In the genomic region with DNA sequence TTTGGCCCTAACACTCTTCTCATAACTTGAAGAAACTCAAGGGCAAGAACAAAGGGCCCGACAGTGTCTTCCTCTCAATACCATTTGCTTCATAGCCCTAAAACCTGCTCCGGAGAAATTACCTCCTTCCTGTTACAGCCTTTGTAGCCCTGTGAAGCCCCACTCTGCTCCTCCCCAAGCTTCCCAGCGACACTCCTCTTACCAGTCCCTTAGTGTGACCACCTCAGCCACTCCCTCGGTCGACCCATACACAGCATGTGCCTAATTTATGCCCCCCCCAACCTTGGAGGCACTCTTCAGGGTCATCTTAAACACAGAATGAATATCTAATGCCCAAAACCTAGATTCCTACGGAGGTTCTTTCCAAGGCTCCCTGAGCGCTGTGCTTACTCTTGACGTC, we compare ENCODE assay signal across 8 mouse cellular contexts. TPM values are rescaled to one million over a fixed set of nuclear protein-coding genes. Genes with fewer than 3 reads are reported as not detected.
A peak's percentile ranks its signal among the peaks of the same experiment; 100 is the strongest.
DNase-seq lines count a peak whose midpoint lies in the region; ATAC-seq and TF ChIP-seq lines count a peak whose summit lies in the region.

No protein-coding gene starts in this region.

- H3K27ac ChIP-seq in heart, embryonic 12.5 days (ENCODE audit: poor library complexity, severe bottlenecking): peak overlapping the region; percentile 91
- peak overlapping the region; percentile 91 for H3K27ac ChIP-seq in embryonic facial prominence, embryonic 15.5 days (replicated peaks)
- H3K27ac ChIP-seq in intestine, postnatal 0 days (ENCODE audit: low read depth, low read length): peak overlapping the region; percentile 95
- H3K27ac ChIP-seq in midbrain, embryonic 16.5 days (ENCODE audit: low read length): no peak overlapping the region

- whole genome bisulfite sequencing in heart, embryonic 12.5 days: 10% methylated on average over 8 of the region's 8 CpGs
- WGBS in embryonic facial prominence, embryonic 15.5 days: 16% methylated on average over 8 of the region's 8 CpGs
- WGBS in intestine, postnatal 0 days: 13% methylated on average over 8 of the region's 8 CpGs
- WGBS in midbrain, embryonic 16.5 days: 30% methylated on average over 8 of the region's 8 CpGs

- no peak for ATAC-seq in heart, embryonic 12.5 days (ENCODE audit: insufficient number of reproducible peaks, low FRiP score)
- ATAC-seq in embryonic facial prominence, embryonic 15.5 days (ENCODE audit: insufficient number of reproducible peaks, low FRiP score, low TSS enrichment, low read depth): no peak
- ATAC-seq in intestine, postnatal 0 days: no peak
- no peak for ATAC-seq in midbrain, embryonic 16.5 days

- peak overlapping the region; percentile 87 for H3K9ac ChIP-seq in heart, embryonic 12.5 days
- H3K9ac ChIP-seq in embryonic facial prominence, embryonic 15.5 days: peak overlapping the region; percentile 57
- H3K9ac ChIP-seq in intestine, postnatal 0 days (ENCODE audit: low read depth, low read length): peak overlapping the region; percentile 90
- H3K9ac ChIP-seq in midbrain, embryonic 16.5 days (ENCODE audit: low read depth, low read length): no peak overlapping the region

- H3K9me3 ChIP-seq in heart, embryonic 12.5 days (replicated peaks): no peaks in the 10 kb centered on the region
- no peaks in the 10 kb centered on the region for H3K9me3 ChIP-seq in embryonic facial prominence, embryonic 15.5 days (replicated peaks)
- no peaks in the 10 kb centered on the region for H3K9me3 ChIP-seq in intestine, postnatal 0 days (ENCODE audit: control insufficient read depth)
- no peaks in the 10 kb centered on the region for H3K9me3 ChIP-seq in midbrain, embryonic 16.5 days (replicated peaks; ENCODE audit: control insufficient read depth, low read length, poor library complexity, severe bottlenecking)

- peaks cover 44% of the 10 kb centered on the region for H3K4me1 ChIP-seq in heart, embryonic 12.5 days (replicated peaks)
- peaks cover 61% of the 10 kb centered on the region for H3K4me1 ChIP-seq in embryonic facial prominence, embryonic 15.5 days
- 0 out of 2 replicates have a peak, but pooled peaks cover 4% of the 10 kb centered on the region for H3K4me1 ChIP-seq in intestine, postnatal 0 days (replicated peaks; ENCODE audit: control insufficient read depth, insufficient read depth, low read length)
- H3K4me1 ChIP-seq in midbrain, embryonic 16.5 days (ENCODE audit: control insufficient read depth, insufficient read depth, low read length): peaks cover 21% of the 10 kb centered on the region

- H3K4me2 ChIP-seq in heart, embryonic 12.5 days: peak overlapping the region; percentile 93
- H3K4me2 ChIP-seq in embryonic facial prominence, embryonic 15.5 days (replicated peaks): peak overlapping the region; percentile 95
- H3K4me2 ChIP-seq in intestine, postnatal 0 days (replicated peaks; ENCODE audit: low read depth): peak overlapping the region; percentile 93
- H3K4me2 ChIP-seq in midbrain, embryonic 16.5 days (ENCODE audit: low read length): peak overlapping the region; percentile 95; the same call in 1 of the 2 replicates

- TF ChIP-seq CTCF in intestine, postnatal 0 days (IDR thresholded peaks at IDR 0.05; ENCODE audit: low read depth): no peak

- no peak for DNase-seq in heart, postnatal 4 days
- DNase-seq in ovary, postnatal 10 days (ENCODE audit: low spot score): no peak
- no peak for DNase-seq in spleen, adult 18-20 months
- no peak for DNase-seq in left cerebral cortex, adult 9 months (ENCODE audit: low spot score in 2 of 2)

- peak overlapping the region; percentile 64 for H3K4me3 ChIP-seq in heart, embryonic 12.5 days
- peak overlapping the region; percentile 64 for H3K4me3 ChIP-seq in embryonic facial prominence, embryonic 15.5 days (replicated peaks)
- H3K4me3 ChIP-seq in intestine, postnatal 0 days (ENCODE audit: low read depth, low read length): peak overlapping the region; percentile 77
- peak overlapping the region; percentile 52 for H3K4me3 ChIP-seq in midbrain, embryonic 16.5 days (ENCODE audit: low read depth, low read length)

- H3K36me3 ChIP-seq in heart, embryonic 12.5 days: peaks cover 21% of the 10 kb centered on the region
- peaks cover 23% of the 10 kb centered on the region for H3K36me3 ChIP-seq in embryonic facial prominence, embryonic 15.5 days
- H3K36me3 ChIP-seq in intestine, postnatal 0 days (ENCODE audit: control insufficient read depth, insufficient read depth): peaks cover 20% of the 10 kb centered on the region
- no peaks in the 10 kb centered on the region for H3K36me3 ChIP-seq in midbrain, embryonic 16.5 days (ENCODE audit: control insufficient read depth, insufficient read depth, low read length)

- no peaks in the 10 kb centered on the region for H3K27me3 ChIP-seq in heart, embryonic 12.5 days (replicated peaks)
- no peaks in the 10 kb centered on the region for H3K27me3 ChIP-seq in embryonic facial prominence, embryonic 15.5 days
- H3K27me3 ChIP-seq in intestine, postnatal 0 days (replicated peaks; ENCODE audit: control insufficient read depth, insufficient read depth, low read length): no peaks in the 10 kb centered on the region
- 0 out of 2 replicates have a peak, but pooled peaks cover 4% of the 10 kb centered on the region for H3K27me3 ChIP-seq in midbrain, embryonic 16.5 days (ENCODE audit: control insufficient read depth, insufficient read depth, low read depth, low read length)

RNA-seq across cellular contexts. Expression of a gene that starts 2.3 kb away (rescaled TPM):
- polyA plus RNA-seq in heart, embryonic 12.5 days (2016; fragmentation: Nextera tagmentation; extraction: Ambion mirVana): 27.0 and 31.0 TPM in 2 replicates
- 10 to 100 TPM; 37.9 to 42.0 TPM for total RNA-seq in heart, postnatal 4 days (2021)
- polyA plus RNA-seq in embryonic facial prominence, embryonic 15.5 days (2015; fragmentation: Nextera tagmentation; extraction: Ambion mirVana): 55.8 and 57.4 TPM in 2 replicates
- 50.7 and 69.8 TPM in 2 replicates for polyA plus RNA-seq in intestine, postnatal 0 days (2015; fragmentation: Nextera tagmentation; extraction: Ambion mirVana)
- 6.8 and 7.4 TPM in 2 replicates for polyA plus RNA-seq in midbrain, embryonic 16.5 days (2015; fragmentation: Nextera tagmentation; extraction: Ambion mirVana)

RNA-seq across cellular contexts. Expression of a gene that starts 8.3 kb away (rescaled TPM):
- polyA plus RNA-seq in heart, embryonic 12.5 days (2016; fragmentation: Nextera tagmentation; extraction: Ambion mirVana): 40.9 and 42.9 TPM in 2 replicates
- 10 to 100 TPM; 24.9 to 28.0 TPM for total RNA-seq in heart, postnatal 4 days (2021)
- 71.8 and 72.2 TPM in 2 replicates for polyA plus RNA-seq in embryonic facial prominence, embryonic 15.5 days (2015; fragmentation: Nextera tagmentation; extraction: Ambion mirVana)
- 57.4 and 61.8 TPM in 2 replicates for polyA plus RNA-seq in intestine, postnatal 0 days (2015; fragmentation: Nextera tagmentation; extraction: Ambion mirVana)
- polyA plus RNA-seq in midbrain, embryonic 16.5 days (2015; fragmentation: Nextera tagmentation; extraction: Ambion mirVana): 40.2 and 41.3 TPM in 2 replicates

RNA-seq across cellular contexts. Expression of a gene that starts 19.5 kb away (rescaled TPM):
- 65.1 and 79.2 TPM in 2 replicates for polyA plus RNA-seq in heart, embryonic 12.5 days (2016; fragmentation: Nextera tagmentation; extraction: Ambion mirVana)
- total RNA-seq in heart, postnatal 4 days (2021): 10 to 100 TPM; 51.6 to 61.0 TPM
- polyA plus RNA-seq in embryonic facial prominence, embryonic 15.5 days (2015; fragmentation: Nextera tagmentation; extraction: Ambion mirVana): 150 and 173 TPM in 2 replicates
- polyA plus RNA-seq in intestine, postnatal 0 days (2015; fragmentation: Nextera tagmentation; extraction: Ambion mirVana): 120 and 128 TPM in 2 replicates
- polyA plus RNA-seq in midbrain, embryonic 16.5 days (2015; fragmentation: Nextera tagmentation; extraction: Ambion mirVana): 60.4 and 64.5 TPM in 2 replicates

RNA-seq across cellular contexts. Expression of a gene that starts 32.5 kb away (rescaled TPM):
- polyA plus RNA-seq in heart, embryonic 12.5 days (2016; fragmentation: Nextera tagmentation; extraction: Ambion mirVana): 0.89 and 1.1 TPM in 2 replicates
- 1 to 10 TPM; 1.3 to 1.6 TPM for total RNA-seq in heart, postnatal 4 days (2021)
- polyA plus RNA-seq in embryonic facial prominence, embryonic 15.5 days (2015; fragmentation: Nextera tagmentation; extraction: Ambion mirVana): 5.0 and 5.9 TPM in 2 replicates
- polyA plus RNA-seq in intestine, postnatal 0 days (2015; fragmentation: Nextera tagmentation; extraction: Ambion mirVana): 1.2 and 1.3 TPM in 2 replicates
- polyA plus RNA-seq in midbrain, embryonic 16.5 days (2015; fragmentation: Nextera tagmentation; extraction: Ambion mirVana): 90.3 and 91.2 TPM in 2 replicates

RNA-seq across cellular contexts. Expression of a gene that starts 32.9 kb away (rescaled TPM):
- polyA plus RNA-seq in heart, embryonic 12.5 days (2016; fragmentation: Nextera tagmentation; extraction: Ambion mirVana): 243 and 262 TPM in 2 replicates
- total RNA-seq in heart, postnatal 4 days (2021): 100 to 1,000 TPM; 100 to 104 TPM
- 294 and 310 TPM in 2 replicates for polyA plus RNA-seq in embryonic facial prominence, embryonic 15.5 days (2015; fragmentation: Nextera tagmentation; extraction: Ambion mirVana)
- polyA plus RNA-seq in intestine, postnatal 0 days (2015; fragmentation: Nextera tagmentation; extraction: Ambion mirVana): 273 and 281 TPM in 2 replicates
- 195 TPM in 2 replicates for polyA plus RNA-seq in midbrain, embryonic 16.5 days (2015; fragmentation: Nextera tagmentation; extraction: Ambion mirVana)
